Mouse (Mus musculus) kidney, adult 2 months (tissue): ENCODE results near the gene Cnga4.

ENCODE experiments used
- CTCF ChIP-seq: fragments of 200-500 bp; conservative IDR thresholded peaks from 2 replicates; pipeline ENCODE4 v1.5.1; 2011; ENCODE audit warnings: low read depth, mild to moderate bottlenecking, control low read depth, low read length, moderate library complexity, mixed read lengths; ENCODE audit not compliant: insufficient read depth, insufficient read length
- POLR2A ChIP-seq: fragments of 200-500 bp; IDR thresholded peaks from one replicate; pipeline ENCODE4 v1.6.1; 2011; ENCODE audit warnings: low read depth, low read length, control low read depth

DNA sequence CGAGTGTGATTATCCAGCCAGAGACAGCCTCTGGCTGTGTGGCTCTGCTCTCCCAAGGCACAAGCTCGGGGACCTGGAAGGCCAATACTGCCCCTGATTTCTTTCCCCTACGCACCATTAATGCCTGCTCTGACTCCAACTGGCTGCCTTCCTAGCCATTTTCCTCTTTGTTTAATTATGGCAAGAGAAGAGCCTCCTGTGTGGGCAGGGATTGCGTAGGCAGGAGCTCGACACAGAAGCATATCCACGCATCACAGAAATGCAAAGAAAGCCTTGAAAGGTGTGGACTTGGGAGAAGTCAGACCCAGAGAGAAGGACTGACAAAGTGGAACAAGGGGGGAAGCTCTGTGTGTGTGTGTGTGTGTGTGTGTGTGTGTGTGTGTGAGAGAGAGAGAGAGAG, 10.0 kb downstream of the Cnga4 start:
- TF ChIP-seq CTCF (no peak), POLR2A (no peak)
